Mouse (Mus musculus): Measurements from ENCODE around the gene Rftn1.

The Rftn1 gene

GRCm38 (mm10) chr17:50063832-50064627 is 126.4 kb downstream of the Rftn1 start:
- DNase-seq (ENCODE audit: low read depth), result no peak

- DNase-seq (ENCODE audit: low read depth), result no peak
Observed at GRCm38 (mm10) chr17:50062649-50063048, 127.8 kb downstream of the Rftn1 start.

- no peak for DNase-seq (ENCODE audit: low read depth)
Observed at GRCm38 (mm10) chr17:50061446-50061845, 129.0 kb downstream of the Rftn1 start.

GRCm38 (mm10) chr17:50060220-50060619 is 130.3 kb downstream of the Rftn1 start:
- no peak for DNase-seq (ENCODE audit: low read depth)

- DNase-seq (ENCODE audit: low read depth), result peak; percentile 35
Observed at GRCm38 (mm10) chr17:50059417-50059816, 131.1 kb downstream of the Rftn1 start.

GRCm38 (mm10) chr17:50055154-50055756 is 135.2 kb downstream of the Rftn1 start:
- no peak for DNase-seq (ENCODE audit: low read depth)

GRCm38 (mm10) chr17:50054586-50054985 is 135.9 kb downstream of the Rftn1 start:
- DNase-seq (ENCODE audit: low read depth), result no peak

- no peak for DNase-seq (ENCODE audit: low read depth)
Observed at GRCm38 (mm10) chr17:50053961-50054360, 136.5 kb downstream of the Rftn1 start.

- DNase-seq (ENCODE audit: low read depth), result no peak
Observed at GRCm38 (mm10) chr17:50052741-50053468, 137.6 kb downstream of the Rftn1 start.

GRCm38 (mm10) chr17:50050456-50050855 is 140.0 kb downstream of the Rftn1 start:
- no peak for DNase-seq (ENCODE audit: low read depth)

- no peak for DNase-seq (ENCODE audit: low read depth)
Observed at GRCm38 (mm10) chr17:50048209-50048608, 142.3 kb downstream of the Rftn1 start.

GRCm38 (mm10) chr17:50047182-50047581 is 143.3 kb downstream of the Rftn1 start:
- no peak for DNase-seq (ENCODE audit: low read depth)

GRCm38 (mm10) chr17:50040727-50041410 is 149.6 kb downstream of the Rftn1 start:
- no peak for DNase-seq (ENCODE audit: low read depth)

- no peak for DNase-seq (ENCODE audit: low read depth)
Observed at GRCm38 (mm10) chr17:50037882-50038665, 152.4 kb downstream of the Rftn1 start.

GRCm38 (mm10) chr17:50037416-50037815 is 153.1 kb downstream of the Rftn1 start:
- DNase-seq (ENCODE audit: low read depth), result no peak

- no peak for DNase-seq (ENCODE audit: low read depth)
Observed at GRCm38 (mm10) chr17:50036751-50037385, 153.6 kb downstream of the Rftn1 start.

GRCm38 (mm10) chr17:50033698-50034097 is 156.8 kb downstream of the Rftn1 start:
- DNase-seq (ENCODE audit: low read depth), result peak; percentile 27

- peak; percentile 50 for DNase-seq (ENCODE audit: low read depth)
Observed at GRCm38 (mm10) chr17:50031548-50032491, 158.7 kb downstream of the Rftn1 start.

GRCm38 (mm10) chr17:50025651-50026050 is 164.8 kb downstream of the Rftn1 start:
- no peak for DNase-seq (ENCODE audit: low read depth)

GRCm38 (mm10) chr17:50025173-50025626 is 165.3 kb downstream of the Rftn1 start:
- DNase-seq (ENCODE audit: low read depth), result peak; percentile 84
